Mouse (Mus musculus): ENCODE data around the gene Cyp2a12.
"Not testable (repeated sequence)": the region's sequence is repeated elsewhere in the genome, so short reads cannot be mapped to it uniquely, and the experiment has no call there.

The Cyp2a12 gene

DNA sequence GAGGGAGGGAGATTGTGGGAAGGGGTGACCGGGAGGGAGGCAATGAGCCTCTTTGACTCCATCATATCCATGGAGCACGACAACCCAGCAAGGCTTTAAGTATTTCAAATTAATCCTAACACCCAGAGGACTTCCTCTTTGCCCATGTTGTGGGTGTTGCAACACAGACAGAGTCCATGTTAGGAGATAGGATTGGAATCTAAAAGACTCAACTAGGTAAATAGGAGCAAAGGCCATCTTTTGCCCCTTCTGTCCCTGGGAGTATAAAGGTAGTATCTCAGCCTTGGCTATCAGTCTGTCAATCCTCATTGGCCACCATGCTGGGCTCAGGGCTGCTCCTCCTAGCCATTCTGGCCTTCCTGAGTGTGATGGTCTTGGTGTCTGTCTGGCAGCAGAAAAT is at the start of gene Cyp2a12:
TSS of gene Cyp2a12 (plus strand) at position 293 of the 400 bp plus-strand sequence.
- ATAC-seq (ENCODE audit: low TSS enrichment), result no peak

DNA sequence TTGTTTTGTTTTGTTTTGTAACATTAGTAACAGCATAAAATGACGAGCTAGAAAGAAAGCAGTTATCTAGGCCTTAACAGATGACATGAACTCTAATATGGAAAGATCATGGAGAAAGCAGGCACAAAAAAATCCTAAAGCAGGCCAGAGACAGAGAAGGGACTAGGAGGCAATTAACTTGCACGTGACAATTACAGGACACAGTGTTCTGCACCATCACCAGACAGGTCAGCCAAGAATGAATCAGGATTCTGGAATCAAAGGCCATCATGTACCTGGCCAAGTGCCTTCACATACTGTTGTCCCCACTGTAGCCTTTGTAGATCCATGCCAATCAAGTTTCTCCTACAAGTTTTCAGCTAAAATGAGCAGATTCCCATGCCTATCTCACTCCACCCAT is 47.4 kb upstream of the Cyp2a12 start:
- ATAC-seq (ENCODE audit: low TSS enrichment), result not testable (repeated sequence)

DNA sequence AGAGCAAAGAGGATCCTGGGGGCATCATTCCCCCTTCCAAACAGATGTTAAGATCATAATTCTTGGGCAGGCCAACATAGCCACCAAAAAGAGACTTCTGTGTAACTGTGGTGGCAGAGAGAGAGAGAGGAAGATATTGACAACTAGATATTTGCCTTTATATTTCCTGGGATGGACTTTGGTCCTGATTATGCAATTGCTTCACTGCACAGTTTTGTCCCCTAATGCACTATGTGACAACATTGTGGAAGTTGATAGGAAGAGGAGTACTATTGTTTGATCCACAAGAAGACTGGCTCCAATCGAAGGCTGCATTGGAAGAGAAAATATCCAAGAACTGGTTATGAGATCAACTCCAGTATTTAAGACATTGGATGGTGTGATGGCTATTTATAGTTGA is 46.9 kb upstream of the Cyp2a12 start:
- not testable (repeated sequence) for ATAC-seq (ENCODE audit: low TSS enrichment)

DNA sequence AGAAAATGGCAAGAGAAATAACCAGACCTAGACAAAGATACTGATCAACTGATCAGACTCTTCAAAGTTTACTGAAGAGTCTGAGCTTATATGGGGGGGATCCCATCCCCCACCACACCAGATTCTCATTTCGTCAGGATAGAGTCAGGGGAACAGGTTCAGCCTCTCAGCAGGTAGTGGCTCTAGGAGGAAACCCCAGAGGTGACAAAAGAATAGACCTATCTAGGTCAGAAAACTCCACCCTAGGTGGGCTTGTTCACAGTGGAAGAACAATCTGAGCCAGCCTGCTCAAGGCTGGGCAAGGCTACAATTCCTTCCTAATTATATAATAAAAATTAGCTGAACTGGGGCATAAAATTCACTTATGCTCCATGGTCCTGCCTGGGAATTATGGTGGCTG is 46.3 kb upstream of the Cyp2a12 start:
- ATAC-seq (ENCODE audit: low TSS enrichment), result no peak

DNA sequence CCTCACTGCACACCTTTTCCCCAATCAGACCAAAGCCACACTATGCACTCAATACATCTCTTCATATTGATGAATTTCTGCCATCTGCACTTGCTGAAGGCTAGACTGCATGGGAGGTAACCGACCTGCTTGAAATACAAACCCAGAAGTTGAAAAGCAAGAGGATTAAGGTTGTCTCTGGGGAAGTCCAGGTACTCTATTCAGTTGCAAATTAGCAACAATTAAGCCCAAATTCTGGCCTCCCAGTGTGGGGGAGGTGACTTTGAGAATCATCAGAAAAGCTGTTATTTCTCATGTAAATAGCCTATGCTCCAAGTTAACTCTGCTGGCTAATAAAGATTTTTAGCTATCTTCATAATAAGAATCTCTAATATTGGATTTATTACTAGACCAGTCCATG is 45.7 kb upstream of the Cyp2a12 start:
- not testable (repeated sequence) for ATAC-seq (ENCODE audit: low TSS enrichment)

DNA sequence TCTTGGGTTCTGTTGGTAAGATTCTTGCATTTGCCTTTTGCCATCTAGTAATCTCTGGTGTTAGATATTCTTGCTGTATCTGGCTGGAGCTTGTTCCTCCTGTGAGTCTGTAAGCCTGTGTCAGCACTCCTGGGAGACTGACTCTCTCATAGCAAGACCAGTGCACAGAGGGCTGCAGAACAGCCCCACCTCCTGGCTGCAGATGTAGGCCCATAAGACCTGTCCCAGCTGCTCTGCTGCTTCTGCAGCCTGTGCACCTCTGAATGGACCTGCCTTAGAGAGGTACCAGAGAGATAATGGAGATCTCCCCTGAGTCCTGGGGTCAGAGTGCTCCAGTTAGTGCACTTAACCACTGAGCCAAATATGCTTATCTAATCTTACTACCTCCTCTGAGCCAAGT is 2.3 kb upstream of the Cyp2a12 start:
- not testable (repeated sequence) for ATAC-seq (ENCODE audit: low TSS enrichment)

DNA sequence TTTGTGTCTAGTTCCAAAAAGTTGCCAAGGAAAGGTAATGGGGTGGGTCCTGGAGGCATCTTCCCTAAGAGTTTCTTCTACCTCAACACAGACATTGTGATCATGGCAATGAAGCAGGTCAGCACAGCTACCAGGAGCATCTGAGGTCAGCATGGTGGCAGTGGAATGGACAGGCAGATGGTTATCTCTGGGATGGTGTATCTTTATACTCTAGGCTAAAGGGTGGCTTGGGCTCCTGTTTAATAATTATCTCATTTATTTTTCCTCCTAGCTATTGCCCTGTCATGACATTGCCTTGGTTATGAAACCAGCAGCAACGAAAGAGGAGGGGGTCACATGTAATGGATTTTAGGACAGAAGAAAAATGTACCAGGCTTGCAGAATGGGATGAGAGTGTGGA is 20.0 kb downstream of the Cyp2a12 start:
- ATAC-seq (ENCODE audit: low TSS enrichment), result not testable (repeated sequence)

DNA sequence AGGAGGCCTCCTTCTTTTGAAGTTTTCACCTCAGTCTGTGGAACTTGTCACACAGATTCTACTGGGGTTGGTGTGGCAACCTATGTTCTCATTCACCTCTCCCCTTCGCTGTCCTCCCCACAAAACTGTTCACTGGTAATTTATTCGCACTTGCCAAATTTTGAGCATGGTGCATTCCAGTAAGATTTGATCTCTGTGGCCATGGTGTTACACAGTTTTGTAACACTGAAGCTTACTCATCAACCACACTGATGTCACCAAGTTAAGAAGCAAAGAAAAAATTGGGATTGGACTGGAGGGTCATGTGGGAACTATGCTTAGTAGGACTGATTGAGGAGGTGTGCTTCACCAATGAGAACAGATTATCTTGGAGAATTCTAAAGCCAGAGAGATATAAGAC is 30.5 kb downstream of the Cyp2a12 start:
- not testable (repeated sequence) for ATAC-seq (ENCODE audit: low TSS enrichment)

DNA sequence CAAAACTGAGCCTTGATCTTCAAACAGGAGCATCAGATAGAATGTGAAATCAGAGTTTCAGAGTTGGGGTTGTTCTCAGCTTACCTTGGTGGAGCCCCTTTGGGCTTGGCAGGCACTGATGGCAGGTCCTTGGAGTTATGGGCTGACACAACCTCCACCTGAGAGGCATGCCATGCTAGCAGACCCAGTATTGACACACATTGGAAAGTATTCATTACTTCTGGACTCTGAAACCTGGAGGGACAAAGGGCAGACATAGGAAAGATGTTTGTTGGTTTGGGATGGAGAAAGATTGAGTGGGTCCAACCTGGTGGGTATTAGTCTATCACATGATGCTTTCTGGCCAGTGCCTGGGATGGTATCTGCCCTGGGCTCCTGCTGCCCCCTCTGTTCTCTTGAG is 31.0 kb downstream of the Cyp2a12 start:
- not testable (repeated sequence) for ATAC-seq (ENCODE audit: low TSS enrichment)

DNA sequence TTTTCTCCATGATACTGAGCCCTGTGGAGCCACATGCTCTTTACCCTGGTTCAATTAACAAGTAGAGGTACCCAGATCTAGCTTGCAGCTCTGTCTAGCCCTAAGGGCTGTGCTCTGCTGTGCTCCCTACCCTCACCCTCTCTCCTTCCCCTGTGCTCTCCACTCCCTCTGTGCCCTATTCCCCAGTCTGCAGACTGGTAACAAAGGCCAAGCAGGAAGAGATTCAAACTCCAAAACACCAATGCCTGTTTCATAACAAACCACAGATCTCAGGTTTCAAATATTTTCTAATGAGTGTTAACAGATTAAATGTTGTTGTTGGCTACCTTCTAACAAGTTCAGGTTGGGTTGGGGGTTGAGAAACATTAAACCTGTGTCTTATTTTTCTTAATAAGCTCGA is 49.8 kb downstream of the Cyp2a12 start:
- no peak for ATAC-seq (ENCODE audit: low TSS enrichment)

DNA sequence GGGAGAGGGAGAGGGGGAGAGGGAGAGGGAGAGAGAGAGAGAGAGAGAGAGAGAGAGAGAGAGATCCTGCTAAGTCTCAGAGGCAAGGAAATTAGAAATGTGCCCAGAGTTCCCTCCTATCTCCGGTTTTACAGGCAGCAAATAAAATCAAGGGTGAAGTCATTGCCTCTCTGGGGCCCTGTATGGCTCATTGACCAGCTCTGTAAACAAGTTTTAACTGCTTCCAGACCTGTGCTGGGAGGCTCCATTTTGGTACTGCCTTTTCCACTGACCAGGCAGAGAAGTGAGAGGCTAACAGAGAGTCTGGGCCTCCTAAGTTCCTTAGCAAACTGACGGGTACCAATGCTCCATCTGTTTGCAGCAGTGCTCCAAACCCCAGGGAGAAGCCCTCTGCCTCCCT is 52.7 kb downstream of the Cyp2a12 start:
- no peak for ATAC-seq (ENCODE audit: low TSS enrichment)

Measured in frontal cortex, adult (tissue).